Mouse (Mus musculus) left cerebral cortex, adult 8-10 months (tissue): ENCODE measurements around the gene Nsf. TPM values are rescaled to one million over a fixed set of nuclear protein-coding genes. Genes with fewer than 3 reads are reported as not detected.

ENCODE experiments used
- DNase-seq, 2 experiments: peaks; one replicate each; pipeline ENCODE4 v3.0.0; 2022; ENCODE audit warnings: low spot score in 2 of 2
- total RNA-seq, 4 experiments: library from RNA; stranded (reverse); gene quantifications; 2 replicates each; pipeline ENCODE4 v1.2.4; 2022

Nsf gene
- total RNA-seq, 4 experiments from 2014 or later, result 917 to 958 (median 948) TPM

DNA sequence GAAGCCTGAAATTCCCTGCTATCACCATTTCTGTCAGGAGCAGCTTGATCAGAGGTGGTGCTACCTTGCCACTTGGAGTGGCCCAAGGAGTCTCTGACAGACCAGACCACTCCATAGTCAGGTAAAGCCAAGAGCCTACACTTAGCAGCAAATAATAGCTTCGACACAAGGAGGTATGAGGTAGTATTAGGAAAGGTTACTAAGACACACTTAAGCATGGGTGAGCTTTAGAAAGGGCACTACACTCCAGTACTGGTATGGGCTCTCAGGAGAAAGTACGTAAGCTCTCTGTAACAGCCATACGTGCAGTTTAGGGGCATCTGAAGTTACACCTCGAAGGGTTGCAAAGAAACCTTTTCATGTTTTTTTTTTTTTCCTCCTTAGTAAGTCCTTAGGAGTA lies 11.1 kb downstream of the Nsf start:
- no peak for DNase-seq

DNA sequence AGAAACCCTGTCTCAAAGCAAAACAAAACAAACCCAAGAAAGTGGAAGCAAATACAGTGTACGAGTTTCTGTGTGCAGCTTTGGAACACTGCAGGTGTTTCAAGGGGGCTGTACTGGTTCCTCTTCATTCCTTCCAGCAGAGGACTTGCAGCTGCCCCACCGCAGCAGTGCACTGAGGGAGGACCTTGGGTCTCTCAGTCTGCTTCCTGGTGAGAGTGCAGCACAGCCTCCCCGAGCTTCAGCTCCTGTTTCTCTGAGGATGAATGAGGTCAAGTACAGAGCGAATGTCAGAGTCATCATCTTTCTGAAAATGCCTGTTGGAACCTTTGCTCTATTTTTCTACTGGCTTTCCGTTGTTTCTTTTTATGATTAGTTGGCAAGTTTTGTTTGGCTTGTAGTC lies 12.5 kb downstream of the Nsf start:
- DNase-seq, result no peak

DNA sequence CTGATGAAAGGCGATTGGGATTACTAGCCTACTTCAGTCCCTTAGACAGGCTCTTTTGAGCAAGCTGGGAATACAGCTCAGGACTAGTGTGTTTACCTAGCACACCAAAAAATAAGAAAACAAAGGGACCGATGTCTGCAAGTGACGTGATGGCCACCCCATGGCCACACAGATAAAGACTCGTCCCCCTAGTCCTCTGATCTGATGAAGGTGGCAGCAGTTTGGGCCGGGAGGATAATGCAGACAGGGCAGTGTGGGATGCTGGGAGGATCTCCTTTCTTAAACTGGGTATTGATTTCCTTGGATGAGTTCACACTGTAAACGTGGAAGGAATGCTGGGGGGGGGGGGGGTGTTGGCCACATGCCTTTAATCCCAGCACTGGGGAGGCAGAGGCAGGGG lies 13.0 kb downstream of the Nsf start:
- no peak for DNase-seq

DNA sequence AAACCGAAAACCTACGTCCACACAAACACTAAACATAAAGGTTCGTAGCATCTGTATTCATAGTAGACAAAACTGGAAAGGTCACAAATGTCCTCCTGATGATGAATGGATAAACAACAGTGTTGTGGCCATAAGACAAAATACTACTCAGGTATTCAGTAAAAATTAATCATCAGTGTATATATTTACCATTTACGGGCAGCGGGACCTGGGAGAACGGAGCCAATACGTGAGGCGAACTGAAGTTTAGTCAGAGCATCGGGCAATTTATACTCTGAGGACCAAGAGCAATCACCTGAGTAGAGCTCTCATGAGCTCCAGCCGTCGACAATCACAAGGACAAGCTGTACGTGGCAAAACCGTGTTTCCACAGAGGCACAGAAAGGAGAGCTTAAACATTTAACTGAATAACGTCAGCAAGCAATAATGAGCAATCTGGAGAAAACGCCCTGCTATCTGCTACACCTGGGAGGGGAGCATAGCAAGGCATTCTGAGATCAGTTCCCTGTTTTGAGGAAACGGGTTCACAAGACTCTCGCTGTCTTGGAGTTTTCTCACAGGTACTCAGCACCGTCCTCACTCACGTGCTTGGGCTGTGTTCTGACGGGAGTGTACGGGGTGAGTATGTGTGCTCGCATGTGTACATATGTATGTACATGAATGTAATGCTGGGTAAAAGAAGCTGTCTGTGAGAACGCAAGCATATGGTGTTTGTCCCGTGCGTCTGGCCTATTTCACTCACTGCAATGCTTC lies 15.7 kb downstream of the Nsf start:
- DNase-seq, result no peak

DNA sequence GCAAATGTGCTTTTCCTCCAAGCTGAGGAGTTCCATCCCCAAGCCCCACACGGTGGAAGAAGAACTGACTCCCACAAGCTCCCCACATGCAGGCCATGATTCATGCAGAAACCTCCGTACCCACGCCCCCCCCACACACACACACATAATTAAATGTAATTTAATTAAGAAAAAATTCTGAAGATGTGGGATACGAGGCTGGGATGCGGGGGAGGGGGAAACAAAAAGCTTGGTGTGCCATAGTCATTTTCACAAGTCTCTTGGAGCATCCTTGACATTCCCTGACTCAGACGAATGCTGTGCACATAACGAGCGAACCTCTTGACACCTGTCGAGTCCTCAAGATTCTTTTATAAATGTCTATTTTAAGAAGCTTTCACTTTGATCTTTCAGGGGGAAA lies 16.4 kb downstream of the Nsf start:
- no peak for DNase-seq

DNA sequence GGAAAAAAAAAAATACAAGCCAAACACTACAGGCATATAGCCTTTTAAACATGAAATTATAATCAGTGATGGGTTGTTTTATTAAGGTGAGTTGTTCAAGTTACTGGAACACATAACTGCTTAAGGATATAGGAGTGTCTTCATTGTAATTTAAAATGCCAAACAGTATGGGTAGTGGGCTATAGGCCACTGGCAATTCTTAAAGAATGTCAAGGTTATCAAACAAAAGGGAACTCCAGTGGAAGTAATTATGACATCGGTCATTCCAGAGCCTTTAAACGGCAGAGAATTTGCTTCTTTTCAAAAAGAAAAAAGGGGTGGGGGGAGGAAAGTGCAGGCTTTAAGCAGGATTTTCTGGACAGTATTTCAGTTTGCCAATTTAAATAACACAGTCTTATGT lies 18.1 kb downstream of the Nsf start:
- no peak for DNase-seq

DNA sequence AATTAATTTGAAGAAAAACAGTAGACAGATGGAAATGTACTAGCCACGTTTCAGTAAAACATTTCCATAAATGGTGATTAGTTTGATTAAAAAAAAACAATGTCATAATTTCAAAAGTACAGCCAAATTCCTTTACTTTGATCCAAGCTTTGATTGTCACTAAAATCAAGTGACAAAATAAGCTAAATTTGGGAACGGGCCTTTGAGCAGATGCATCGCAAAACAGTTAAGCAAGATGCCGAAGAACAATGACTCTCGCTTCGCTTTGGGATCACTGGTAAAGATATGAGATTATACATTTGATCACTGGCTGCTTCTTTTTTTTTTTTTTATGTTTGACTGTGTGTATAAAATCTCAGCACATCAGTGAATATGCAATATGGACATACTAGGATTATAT lies 20.0 kb downstream of the Nsf start:
- no peak for DNase-seq

DNA sequence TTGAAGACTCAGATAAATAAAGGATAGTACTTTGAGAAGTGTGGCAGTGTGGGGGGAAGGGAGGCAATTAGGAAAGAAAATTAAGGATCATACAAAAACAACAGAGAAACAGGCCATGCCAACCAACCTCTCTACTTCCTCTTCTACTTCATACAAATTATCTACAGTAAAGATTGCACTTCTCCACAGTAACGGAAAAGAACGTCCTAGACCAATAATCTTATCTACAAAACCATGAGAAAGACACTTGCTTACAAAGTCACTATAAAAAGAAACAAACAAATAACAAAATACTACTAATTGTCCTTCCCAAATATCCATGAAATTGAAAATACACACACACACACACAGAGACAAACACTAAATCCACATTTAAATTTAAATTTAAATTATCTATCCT lies 29.9 kb downstream of the Nsf start:
- no peak for DNase-seq

DNA sequence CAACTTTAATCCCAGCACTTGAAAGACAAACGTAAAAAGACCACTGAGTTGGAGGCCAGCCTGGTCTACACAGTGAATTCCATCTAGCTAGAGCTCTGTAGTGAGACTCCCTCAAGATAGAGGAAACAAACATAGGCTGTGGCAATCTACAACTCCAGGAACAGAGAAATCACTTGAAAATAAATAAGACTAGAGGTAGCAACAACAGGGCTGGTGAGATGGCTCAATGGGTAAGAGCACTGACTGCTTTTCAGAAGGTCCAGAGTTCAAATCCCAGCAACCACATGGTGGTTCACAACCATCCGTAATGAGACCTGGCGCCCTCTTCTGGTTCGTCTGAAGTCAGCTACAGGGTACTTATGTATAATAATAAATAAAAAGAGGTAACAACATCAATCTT lies 30.6 kb downstream of the Nsf start:
- no peak for DNase-seq

DNA sequence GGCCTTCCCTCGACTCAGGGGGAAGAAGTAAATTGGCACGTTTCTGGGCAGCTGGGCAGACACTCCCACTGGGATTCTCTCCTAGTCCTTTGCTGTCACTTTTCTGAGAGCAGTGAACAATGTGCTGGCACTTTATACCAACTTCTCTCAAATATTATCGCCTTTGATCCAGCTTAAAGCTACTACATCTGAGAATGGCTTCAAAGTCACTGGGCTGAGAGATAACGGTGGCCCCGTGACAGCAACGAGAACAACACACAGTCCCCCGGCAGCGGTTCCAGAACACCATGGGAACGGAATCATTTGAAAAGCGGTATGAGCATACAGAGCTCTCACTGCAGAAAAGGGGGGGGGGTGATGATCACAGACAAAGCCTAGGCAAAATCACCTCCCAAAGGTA lies 31.0 kb downstream of the Nsf start:
- DNase-seq, result no peak

DNA sequence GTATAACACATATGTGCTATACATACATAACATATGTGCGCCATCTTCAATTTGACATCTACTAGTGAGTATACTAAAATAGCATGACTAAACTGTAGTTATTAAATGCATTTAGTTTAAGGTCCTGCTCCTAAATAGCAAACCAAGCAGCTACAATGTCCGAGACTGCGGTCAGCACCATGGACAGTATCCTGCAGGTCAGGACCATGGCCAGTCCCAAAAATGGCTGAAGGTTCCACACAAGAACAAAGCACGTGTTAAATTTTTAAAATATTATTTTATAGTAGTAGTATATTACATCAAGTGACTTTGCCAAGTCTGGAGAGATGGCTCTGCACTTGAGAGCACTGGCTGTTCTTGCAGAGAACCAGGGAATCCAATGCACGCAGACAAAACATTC lies 33.2 kb downstream of the Nsf start:
- DNase-seq, result no peak

DNA sequence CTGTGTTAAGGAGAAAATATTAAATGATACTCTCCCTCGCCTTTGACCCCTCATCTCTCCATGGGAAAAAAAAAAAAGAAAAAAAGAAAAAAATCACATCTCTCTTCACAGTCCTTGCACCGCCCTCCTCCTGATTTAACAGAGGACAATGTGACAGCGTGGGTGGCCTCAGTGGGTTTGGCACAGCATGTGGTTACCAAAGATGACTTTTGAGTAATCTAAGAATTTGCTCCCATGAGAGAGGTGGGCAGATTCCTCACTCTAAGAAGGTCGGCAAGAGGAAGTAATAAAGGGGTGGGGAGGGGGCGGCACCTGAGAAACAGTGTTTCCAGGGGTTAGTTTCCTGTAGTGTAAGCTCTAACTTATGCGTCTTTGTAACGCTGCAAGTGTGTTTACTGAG lies 37.0 kb downstream of the Nsf start:
- DNase-seq, result no peak

DNA sequence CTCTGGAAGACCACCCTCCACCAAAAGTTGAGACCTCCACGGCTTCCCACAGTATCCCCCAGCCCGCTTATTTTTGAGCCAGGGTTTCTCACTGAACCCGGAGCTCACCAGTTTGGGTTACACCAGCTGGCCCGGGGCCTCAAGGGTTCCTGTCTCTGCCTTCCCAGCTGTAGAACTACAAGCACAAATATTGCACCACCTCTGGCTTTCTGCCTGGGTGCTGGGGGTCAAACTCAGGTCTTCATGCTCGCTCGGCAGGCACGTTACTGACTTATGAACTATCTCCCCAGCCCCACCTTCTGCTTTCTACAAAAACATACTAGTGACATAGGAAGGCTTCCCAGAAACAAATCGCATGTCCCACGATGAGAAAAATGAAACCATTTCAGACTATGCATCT lies 38.2 kb downstream of the Nsf start:
- no peak for DNase-seq

DNA sequence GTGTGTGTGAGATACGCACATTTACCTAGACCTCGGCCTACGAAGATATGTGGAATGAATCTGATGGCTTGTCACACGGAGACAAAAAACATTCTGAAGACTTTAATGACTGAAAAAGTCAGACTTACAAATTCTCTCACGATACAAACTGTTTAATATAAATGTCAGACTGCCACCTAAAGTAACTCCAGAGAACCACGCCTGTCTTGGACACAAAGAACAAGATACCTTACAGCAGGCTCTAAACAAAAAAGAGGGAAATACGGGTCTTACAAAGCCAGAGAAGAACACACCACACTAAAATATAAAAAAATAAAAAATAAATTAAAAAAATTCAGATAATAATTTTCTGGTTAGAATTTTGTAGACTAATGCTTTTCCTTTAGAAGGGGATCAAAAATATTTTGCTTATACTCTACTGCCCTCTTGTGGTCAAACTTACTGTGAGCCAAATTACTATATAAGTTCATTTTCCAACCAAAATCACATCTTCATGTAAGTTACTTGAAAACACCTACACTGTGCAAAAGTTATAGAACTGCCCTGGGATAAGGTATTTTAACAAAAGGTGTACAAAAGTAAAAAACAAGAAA lies 42.8 kb downstream of the Nsf start:
- DNase-seq, result no peak

DNA sequence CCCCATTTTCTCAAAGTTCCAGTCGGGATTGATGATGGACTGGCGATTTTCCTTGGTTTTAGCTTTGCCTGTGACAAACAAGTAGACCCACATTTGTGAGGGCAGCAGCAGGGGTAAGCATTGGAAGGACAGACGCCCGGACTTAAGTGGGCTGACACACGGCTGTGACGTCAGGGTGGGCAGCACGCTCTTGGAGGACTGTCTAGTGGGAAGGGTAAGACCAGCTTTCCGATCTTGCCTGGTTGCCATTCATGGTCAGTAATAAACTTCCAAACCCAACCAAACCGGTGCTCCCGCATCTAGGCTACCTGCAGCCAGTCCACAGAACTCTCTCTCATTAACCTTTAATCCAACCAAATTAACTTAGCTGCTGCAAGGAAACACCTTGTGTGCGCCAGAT lies 43.3 kb downstream of the Nsf start:
- DNase-seq, result no peak

DNA sequence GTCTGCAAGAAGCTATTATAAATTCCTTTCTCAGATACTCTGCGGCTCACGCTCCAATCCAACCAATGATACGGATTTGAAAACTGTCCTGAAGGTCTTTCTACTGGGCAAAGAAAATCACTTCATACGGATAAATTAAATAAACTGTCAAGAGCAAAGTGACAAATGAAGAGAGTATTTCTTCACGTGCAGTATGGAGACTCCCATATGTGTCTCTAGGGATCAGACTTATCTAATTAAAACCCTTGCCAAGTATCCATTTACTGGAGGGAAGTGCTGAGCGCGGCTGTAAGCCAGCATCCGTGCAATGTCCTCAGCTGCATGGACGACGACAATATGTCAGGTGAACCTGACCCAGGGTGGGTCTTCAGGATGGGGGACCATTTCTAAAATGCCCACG lies 44.0 kb downstream of the Nsf start:
- DNase-seq, result no peak

DNA sequence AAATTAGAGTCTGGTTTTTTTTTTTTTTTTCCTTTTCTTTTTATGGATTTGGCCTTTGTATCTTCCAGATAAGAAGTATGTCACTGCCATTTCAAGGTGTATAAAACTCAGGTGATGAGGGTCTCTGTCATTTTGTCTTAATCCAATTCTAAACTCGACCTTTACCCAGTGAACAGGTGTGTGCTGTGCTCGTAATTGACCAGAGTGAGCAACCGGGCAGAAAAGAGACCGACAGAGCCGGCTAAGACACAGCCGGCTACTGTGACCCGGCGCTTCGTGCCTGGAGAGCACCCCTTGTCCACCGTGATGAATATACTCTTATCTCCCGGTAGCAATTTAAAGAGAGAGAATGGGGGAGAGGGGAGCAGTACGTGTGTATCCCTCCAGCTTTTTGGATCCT lies 44.5 kb downstream of the Nsf start:
- no peak for DNase-seq

DNA sequence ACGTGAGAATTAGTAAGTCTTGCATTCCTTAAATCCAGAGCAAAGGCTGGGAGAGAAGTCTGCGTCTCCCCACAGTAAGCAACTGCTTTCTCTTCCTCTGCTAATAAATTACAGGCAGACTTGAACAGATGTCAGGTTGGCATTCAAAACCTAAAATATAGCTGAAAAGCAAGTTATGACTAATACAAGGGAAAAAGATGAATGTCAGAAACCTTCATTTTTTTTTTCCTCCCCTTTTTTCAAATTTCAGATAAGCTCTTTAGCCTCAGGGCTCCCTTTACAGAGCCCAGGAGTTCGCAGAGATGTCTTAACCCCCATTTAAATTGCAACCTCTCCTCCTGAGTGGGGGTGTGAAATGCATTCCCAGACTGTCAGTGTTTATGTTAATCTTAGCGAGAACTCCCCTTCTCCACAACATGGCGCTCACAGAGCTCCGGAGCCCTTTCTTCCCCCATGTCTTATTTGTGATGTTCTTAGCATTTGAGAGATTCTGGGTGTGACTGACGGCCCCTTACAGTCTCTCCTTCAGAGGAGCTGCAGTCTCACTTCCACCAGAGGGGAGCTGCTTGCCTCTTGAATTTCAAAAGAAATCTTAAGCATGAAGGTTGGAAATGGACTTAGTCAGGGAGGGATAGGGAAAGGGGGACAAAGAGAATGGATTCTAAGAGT lies 47.7 kb downstream of the Nsf start:
- no peak for DNase-seq

DNA sequence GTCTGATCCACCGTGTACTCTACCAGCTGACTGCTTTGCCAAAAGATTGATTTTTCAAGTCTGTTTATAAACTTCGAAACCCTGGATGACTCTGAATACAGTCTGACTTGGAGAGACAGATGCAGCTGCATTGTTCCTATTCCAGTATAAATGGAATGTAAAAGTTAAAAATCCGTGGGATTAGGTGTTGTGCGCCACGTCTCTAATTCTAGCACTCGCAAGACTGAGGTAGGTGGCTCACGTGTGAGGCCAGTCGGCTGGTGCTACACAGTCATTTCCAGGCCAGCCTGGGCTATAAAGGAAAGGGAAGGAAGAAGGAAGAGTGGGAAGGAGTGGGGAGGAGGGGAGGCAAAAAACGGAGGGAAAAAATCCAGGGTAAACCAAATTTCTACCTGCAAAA lies 48.4 kb downstream of the Nsf start:
- DNase-seq, result no peak

DNA sequence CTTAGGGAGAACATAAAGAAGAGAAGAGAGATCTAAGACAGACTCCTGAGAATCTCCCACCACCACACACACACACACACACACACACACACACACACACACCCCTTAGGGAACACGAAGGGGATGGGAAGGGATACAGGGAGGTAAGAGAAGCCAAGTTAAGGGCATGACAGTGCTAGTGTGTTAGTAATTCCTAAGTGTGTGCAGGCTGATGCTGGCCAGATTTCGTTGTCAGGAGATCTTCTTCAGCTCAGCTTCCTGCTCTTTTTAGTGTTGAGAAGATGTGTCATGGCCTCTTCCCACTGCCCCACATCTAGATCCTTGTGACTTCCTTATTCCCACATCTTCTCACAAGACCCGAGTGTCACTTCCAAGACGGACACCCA lies 52.3 kb downstream of the Nsf start:
- no peak for DNase-seq

DNA sequence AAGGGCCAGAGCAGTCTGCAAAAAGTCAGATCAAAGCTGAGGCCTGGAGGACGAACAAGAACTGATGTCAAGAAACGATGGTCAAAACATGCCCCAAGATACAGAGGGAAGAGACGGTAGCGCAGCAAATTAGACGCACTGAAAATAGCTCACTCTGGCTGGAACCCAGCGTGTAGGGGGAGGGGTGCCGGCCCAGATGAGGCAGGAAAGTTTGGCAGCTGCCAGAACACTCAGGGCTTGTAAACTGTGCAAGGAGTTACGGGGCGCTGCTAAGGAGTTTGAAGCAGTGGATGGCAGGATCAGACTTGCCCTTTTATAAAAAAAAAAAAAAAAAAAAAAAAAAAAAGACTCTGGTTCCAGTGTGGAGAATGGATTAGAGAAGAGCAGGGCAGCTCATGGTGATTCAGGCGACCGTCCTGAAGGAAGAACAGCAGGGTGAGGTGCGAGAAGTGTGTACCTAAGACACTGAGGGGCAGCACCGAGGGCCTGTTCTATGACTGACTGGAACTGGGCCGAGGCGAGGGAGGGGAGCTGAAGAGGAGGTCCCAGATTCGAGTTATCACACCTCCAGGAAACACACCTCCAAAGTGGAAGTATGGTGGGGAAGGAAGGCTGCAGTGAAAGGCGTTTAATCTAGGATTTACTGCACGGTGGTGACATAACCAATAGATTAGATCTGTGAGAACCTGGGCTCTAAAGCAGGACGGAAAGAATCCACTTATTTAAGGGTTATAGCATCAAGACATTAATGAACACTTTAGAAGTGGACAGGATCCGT lies 52.9 kb downstream of the Nsf start:
- no peak for DNase-seq
